Mouse (Mus musculus) gastrocnemius, adult 18-20 months (tissue): ENCODE results near the gene Rac3. TPM values are rescaled to one million over a fixed set of nuclear protein-coding genes. Genes with fewer than 3 reads are reported as not detected.
"Not testable (repeated sequence)": the region's sequence is repeated elsewhere in the genome, so short reads cannot be mapped to it uniquely, and the experiment has no call there.

Source experiments
- DNase-seq: peaks from one replicate; pipeline ENCODE4 v3.0.0; 2021; ENCODE audit warnings: low spot score
- long read RNA-seq, 2 experiments: library from polyadenylated mRNA; stranded (forward); transcript quantifications; one replicate each; pipeline ENCODE4 v2.0.0; 2021
- total RNA-seq, 2 experiments: library from RNA; stranded (reverse); gene quantifications; 2 replicates each; pipeline ENCODE4 v1.2.3; 2021

Rac3 gene
- total RNA-seq: 1 to 10 TPM in 1 of 2 experiments, under 1 TPM in 1; 0.95 to 1.3 TPM
- long read RNA-seq, experiment 1, partial matches to known transcripts: 0 of 1 reads
- long read RNA-seq, experiment 1, other reads (novel, unspliced or antisense): 1 of 1 reads
- long read RNA-seq, experiment 2: 0 reads

GRCm38 (mm10) chr11:120721124-120722066 lies at the start of gene Rac3:
Rac3 (plus strand) TSS chr11:120721470.
- no peak for DNase-seq

- peak; percentile 96 for DNase-seq
Measured at GRCm38 (mm10) chr11:120672687-120673593, 48.3 kb upstream of the Rac3 start, which contains the start of gene Aspscr1. Aspscr1 (plus strand) TSS chr11:120672973.

- DNase-seq: no peak
Measured at GRCm38 (mm10) chr11:120673594-120674122, 47.6 kb upstream of the Rac3 start.

- DNase-seq: not testable (repeated sequence)
Measured at GRCm38 (mm10) chr11:120675875-120676274, 45.4 kb upstream of the Rac3 start.

GRCm38 (mm10) chr11:120676951-120677350 lies 44.3 kb upstream of the Rac3 start:
- DNase-seq: no peak

- DNase-seq: no peak
Measured at GRCm38 (mm10) chr11:120679909-120680308, 41.4 kb upstream of the Rac3 start.

GRCm38 (mm10) chr11:120682683-120683082 lies 38.6 kb upstream of the Rac3 start:
- no peak for DNase-seq

- DNase-seq: no peak
Measured at GRCm38 (mm10) chr11:120683536-120683935, 37.7 kb upstream of the Rac3 start.

GRCm38 (mm10) chr11:120684086-120684485 lies 37.2 kb upstream of the Rac3 start:
- peak; percentile 53 for DNase-seq

- no peak for DNase-seq
Measured at GRCm38 (mm10) chr11:120684660-120685059, 36.6 kb upstream of the Rac3 start.

GRCm38 (mm10) chr11:120686650-120687272 lies 34.5 kb upstream of the Rac3 start:
- no peak for DNase-seq

- DNase-seq: no peak
Measured at GRCm38 (mm10) chr11:120689365-120689764, 31.9 kb upstream of the Rac3 start.

GRCm38 (mm10) chr11:120692471-120693011 lies 28.7 kb upstream of the Rac3 start:
- no peak for DNase-seq

GRCm38 (mm10) chr11:120693461-120693860 lies 27.8 kb upstream of the Rac3 start:
- no peak for DNase-seq

GRCm38 (mm10) chr11:120695184-120695583 lies 26.1 kb upstream of the Rac3 start:
- no peak for DNase-seq

GRCm38 (mm10) chr11:120695641-120696040 lies 25.6 kb upstream of the Rac3 start:
- no peak for DNase-seq

GRCm38 (mm10) chr11:120696568-120696967 lies 24.7 kb upstream of the Rac3 start:
- DNase-seq: no peak

GRCm38 (mm10) chr11:120697741-120698140 lies 23.5 kb upstream of the Rac3 start:
- DNase-seq: peak; percentile 77

GRCm38 (mm10) chr11:120703696-120704454 lies 17.4 kb upstream of the Rac3 start:
- no peak for DNase-seq
